16 mouse cellular contexts compared by ENCODE assay signal in the genomic region with DNA sequence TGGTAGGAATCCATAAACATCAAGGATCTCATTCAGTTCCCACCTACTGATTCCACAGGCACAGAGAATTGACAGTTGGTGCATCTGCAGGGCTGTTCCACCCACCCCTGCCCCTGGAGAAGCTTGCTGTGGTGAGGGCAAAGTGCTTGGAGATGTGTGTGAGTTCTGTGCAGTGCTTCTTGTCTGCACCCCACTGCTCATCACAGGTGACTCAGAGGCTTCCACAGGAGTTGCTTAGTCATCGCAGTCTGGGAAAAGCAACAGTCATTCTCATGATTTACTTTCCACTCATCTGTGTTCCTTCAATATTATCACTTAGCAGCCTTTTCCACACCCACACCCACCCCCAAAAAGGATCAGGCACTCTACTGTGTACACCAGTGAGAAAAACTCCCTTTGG.
A peak's percentile ranks its signal among the peaks of the same experiment; 100 is the strongest.
DNase-seq lines count a peak whose midpoint lies in the region; ATAC-seq and TF ChIP-seq lines count a peak whose summit lies in the region.
"Had no signal": no experiment of that assay in that cellular context is flagged by ENCODE, and none has a peak within 500 bp of the region (broad histone marks: within the 10 kb centered on the region; RNA-seq: fewer than 3 reads in every experiment).

No protein-coding gene starts in this region.

- DNase-seq in layer of hippocampus, adult 8-10 months (ENCODE audit: low spot score in 2 of 2) = peak; percentile 14 to 18
- DNase-seq in layer of hippocampus, postnatal 25 days (ENCODE audit: extremely low spot score in 1 of 2, low spot score in 1 of 2) = no peak
- DNase-seq in NIH3T3 (ENCODE audit: low read depth) = peak; percentile 61
- DNase-seq in left cerebral cortex, postnatal 36 days (ENCODE audit: low spot score in 2 of 2) = peak; percentile 31 to 36
- no peak for DNase-seq in kidney, postnatal 14 days
- DNase-seq: cerebellum, postnatal 14 days; gastrocnemius, postnatal 14 days; kidney, adult 8-10 months; liver; lung, adult 18-20 months; lung, postnatal 36 days had no signal

- no peaks in the 10 kb centered on the region for H3K79me3 ChIP-seq in C2C12 (ENCODE audit: low read depth)

- no peaks in the 10 kb centered on the region for H3K27me3 ChIP-seq in C2C12 (ENCODE audit: control insufficient read depth, insufficient read depth, insufficient read length)
- H3K27me3 ChIP-seq: forebrain, embryonic 15.5 days; hindbrain, embryonic 15.5 days; midbrain, embryonic 12.5 days had no signal

- H3K36me3 ChIP-seq in C2C12 (ENCODE audit: control insufficient read depth, insufficient read depth) = peaks cover 2% of the 10 kb centered on the region
- H3K36me3 ChIP-seq: forebrain, embryonic 15.5 days; hindbrain, embryonic 15.5 days; midbrain, embryonic 12.5 days had no signal

- H3K79me2 ChIP-seq in C2C12 (ENCODE audit: control insufficient read depth, insufficient read depth) = no peaks in the 10 kb centered on the region

- intact Hi-C loops in left cerebral cortex, postnatal 36 days (cut with DNase I) = no loop called here

- H3ac ChIP-seq in C2C12 (ENCODE audit: control insufficient read depth, insufficient read length, low read depth) = no peak overlapping the region

- no peak for TF ChIP-seq CTCF in C2C12 (IDR thresholded peaks at IDR 0.05; ENCODE audit: control insufficient read depth, insufficient read depth, insufficient read length)

- ATAC-seq in cerebellum, adult (ENCODE audit: insufficient number of reproducible peaks, low FRiP score, low TSS enrichment) = no peak
- ATAC-seq: forebrain, embryonic 15.5 days had no signal

- no peak overlapping the region for H3K4me3 ChIP-seq in C2C12 (ENCODE audit: insufficient read depth, poor library complexity, severe bottlenecking)
- H3K4me3 ChIP-seq: forebrain, embryonic 15.5 days; hindbrain, embryonic 15.5 days; midbrain, embryonic 12.5 days had no signal

TF ChIP-seq in C2C12, 6 proteins besides CTCF, POLR2A, EP300 and RAD21:
- peak; percentile 49 for TF ChIP-seq FOSL1 (IDR thresholded peaks at IDR 0.05; ENCODE audit: insufficient read depth, low read length, poor library complexity, severe bottlenecking)
- TF ChIP-seq MYOG (IDR thresholded peaks at IDR 0.05; ENCODE audit: control insufficient read depth, extremely low read depth, insufficient read length) = no peak

Comparison
In these comparisons a context has a peak if more than half of its experiments do, and no peak if none do; other contexts are left out.
1. DNase-seq: peak in layer of hippocampus, adult 8-10 months (2 of 2), NIH3T3 (single experiment) and left cerebral cortex, postnatal 36 days (2 of 2); none in layer of hippocampus, postnatal 25 days (0 of 2) and kidney, postnatal 14 days (single experiment).